Mouse (Mus musculus) bone marrow, adult 2 months (tissue): ENCODE data around the gene Gpx1.

ENCODE experiments used
- CTCF ChIP-seq: fragments of 200-500 bp; IDR thresholded peaks from 2 replicates; pipeline ENCODE4 v1.5.1; 2011; ENCODE audit warnings: low read length, control low read depth; ENCODE audit not compliant: control insufficient read depth, insufficient read depth
- POLR2A ChIP-seq: fragments of 200-500 bp; IDR thresholded peaks from 2 replicates; pipeline ENCODE4 v1.6.1; 2011; ENCODE audit warnings: low read depth, mild to moderate bottlenecking, control low read depth, low read length, borderline replicate concordance; ENCODE audit not compliant: control insufficient read depth

DNA sequence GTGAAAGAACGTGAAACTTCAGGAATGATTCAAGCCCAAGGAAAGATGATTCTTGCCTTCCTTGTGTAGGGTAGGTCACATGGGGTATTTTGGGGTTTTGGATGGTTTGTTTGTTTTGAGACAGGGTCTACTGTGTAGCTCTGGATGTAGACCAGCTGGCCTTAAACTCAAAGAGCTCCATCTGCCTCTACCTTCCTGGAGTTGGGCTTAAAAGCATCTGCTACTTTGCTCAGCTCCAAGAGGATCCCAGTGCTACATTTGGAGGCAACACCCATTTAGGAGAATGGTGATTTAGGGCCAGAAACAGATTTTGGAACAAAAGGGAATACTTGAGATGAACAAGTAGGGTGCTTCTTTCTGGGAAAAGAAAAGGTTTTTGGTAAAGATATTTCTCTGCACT is 13.9 kb upstream of the Gpx1 start:
- no peak for TF ChIP-seq CTCF
- no peak for TF ChIP-seq POLR2A
